Mouse (Mus musculus): ENCODE measurements at regions not wholly inside any gene's neighbourhood (a gene's known extent, or its start where the extent isn't known, plus 50 kb on each side); places are given as distances from the start of the nearest gene placed in this dataset.

DNA sequence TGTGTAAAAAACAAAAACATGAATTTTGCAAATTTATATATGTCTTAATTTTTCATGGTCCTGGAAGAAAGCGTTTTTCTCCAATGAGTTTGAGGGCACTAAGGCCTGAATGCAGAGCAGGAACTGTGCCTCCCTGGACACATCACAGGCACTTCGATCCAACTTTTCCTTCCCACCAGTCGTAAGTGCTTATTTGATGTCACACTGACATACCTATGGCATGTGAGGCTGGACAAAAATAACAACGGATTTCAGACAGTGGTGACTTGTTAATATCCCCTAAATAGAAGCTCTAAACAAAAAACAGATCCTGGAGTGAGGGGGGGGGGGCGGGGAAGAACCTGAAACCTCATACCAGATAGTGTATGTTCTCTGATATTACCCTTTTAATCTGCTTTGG is 1541.9 kb upstream of the Flrt2 start:
- no peak for DNase-seq (ENCODE audit: low read depth, low spot score)

DNA sequence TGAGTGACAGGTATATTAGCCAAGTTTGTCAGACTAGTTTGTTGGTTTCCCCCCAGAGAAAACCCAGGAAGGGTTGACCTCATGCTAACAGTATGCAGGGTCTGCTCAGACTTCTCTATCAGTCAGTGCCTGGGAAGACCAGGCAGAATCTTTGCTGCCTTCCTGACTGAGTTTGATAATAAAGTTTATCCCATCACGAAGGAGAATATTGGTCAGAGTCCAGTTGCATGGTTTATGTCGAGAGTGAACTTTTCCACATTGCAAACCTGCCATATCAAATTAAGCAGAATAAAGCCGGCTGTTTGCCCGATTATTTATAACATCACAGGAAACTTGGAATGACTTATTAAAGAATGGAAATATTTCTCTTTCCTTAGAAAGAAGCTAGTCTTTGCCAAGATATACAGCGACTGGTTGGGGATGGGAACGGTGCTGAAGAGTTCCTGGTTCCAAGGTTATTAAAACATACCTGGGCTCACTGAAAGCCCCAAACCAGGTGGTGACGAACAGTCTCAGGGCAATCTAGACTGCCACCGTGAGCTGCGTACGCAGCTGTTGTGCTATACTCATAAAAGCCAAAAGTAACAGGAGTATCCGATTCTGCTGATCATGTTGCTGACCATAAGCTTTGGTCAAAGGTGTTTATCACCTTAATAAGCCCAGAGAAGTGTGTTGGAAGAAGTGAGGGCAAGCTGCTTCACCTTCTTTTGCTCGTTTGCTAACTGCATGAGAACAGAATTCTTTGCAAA is 1536.7 kb upstream of the Flrt2 start:
- DNase-seq (ENCODE audit: low read depth, low spot score): no peak

DNA sequence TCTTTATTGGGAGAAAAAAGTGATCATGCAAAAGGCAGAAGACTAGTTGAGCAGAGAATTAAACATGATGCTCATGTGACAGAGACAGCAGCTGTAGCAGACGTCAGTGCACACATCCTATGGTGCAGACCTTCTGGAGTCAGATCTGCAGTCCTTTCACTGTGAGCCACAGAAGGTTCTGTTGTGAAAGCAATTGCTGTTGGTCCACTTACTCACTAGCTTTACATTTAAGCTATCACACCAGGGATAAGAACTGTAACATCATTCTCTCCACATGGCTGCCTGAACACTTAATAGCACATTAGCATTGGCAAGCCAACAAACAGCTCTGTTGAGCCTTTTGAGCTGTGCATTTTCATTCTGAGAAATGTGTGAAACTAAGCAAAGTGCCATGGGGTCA is 1509.7 kb upstream of the Flrt2 start:
- no peak for DNase-seq (ENCODE audit: low read depth, low spot score)

DNA sequence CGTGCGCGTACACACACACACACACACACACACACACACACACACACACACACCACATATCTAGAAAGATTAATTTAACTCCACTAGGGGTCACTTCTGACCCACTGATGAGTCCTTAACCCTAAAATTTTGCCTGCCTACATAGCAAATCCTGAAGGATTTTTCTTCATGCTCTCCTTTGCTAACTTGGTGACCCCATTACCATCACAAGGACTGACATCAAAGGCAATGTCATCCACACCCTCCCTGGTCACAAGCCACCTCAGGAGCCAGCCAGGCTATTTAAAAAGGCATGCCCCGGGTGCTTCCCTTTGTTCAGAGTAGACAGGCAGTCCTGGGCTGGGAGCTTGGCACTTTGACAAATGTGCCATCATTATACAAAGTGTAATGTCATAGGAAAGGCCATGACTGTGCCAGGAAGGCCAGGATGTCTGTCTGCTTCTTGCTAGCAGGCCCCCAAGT is 1501.4 kb upstream of the Flrt2 start:
- no peak for DNase-seq (ENCODE audit: low read depth, low spot score)

DNA sequence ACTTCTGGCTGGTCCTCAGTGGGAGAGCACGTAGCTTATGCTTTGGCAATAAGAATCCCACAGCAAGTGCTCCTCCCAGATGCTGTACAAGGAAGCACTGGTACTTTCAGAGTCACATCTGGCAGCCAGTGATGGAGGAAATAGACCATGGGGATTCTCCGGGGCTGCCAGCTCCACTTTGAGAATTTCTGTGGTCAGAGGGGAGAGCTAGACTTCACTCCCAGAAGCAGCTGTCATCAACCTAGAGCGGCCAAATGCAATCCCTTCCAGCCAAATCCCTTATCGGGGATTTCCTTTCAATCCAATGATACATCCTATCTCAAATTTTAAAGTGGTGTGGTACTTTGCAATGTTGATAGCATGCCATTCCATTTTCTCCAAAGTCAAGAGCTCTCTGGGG is 1474.1 kb upstream of the Flrt2 start:
- no peak for DNase-seq (ENCODE audit: low read depth, low spot score)

DNA sequence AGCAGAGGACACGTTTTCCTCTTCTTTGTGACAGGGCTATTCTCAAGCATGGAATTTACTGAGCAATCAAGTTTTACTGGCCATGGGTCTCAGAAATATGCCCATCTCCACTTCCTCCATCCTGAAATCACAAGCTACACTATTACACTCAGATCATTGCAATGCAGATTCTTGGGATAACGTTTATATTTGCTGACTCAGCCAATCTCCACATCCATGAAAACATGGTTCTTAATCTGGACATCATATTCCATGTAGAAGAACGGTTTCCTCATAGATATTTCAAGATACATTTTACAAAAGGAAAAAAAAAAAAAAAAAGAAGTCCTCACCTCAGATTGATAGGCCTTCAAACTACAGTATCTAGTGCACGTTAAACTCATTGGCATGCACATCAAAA is 1462.1 kb upstream of the Flrt2 start:
- no peak for DNase-seq (ENCODE audit: low read depth, low spot score)

DNA sequence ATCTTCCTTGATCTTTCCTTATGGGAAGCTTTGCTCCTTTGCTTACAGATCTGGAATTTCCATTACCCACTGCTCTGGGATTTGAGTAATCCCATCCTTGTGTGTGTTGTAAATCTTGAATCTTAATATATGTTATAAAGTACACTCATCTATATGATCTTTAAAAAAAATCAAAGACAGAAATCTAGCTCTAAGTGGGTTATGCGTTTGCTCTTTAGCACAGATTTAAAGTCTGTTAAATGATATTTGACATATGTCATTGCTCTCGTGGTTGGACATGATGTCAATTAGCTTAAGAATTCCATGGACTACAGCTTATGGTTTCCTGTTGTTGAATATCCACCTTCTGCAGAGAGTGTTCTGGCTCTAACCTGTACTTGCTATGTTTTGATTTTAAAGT is 1446.7 kb upstream of the Flrt2 start:
- no peak for DNase-seq (ENCODE audit: low read depth, low spot score)

DNA sequence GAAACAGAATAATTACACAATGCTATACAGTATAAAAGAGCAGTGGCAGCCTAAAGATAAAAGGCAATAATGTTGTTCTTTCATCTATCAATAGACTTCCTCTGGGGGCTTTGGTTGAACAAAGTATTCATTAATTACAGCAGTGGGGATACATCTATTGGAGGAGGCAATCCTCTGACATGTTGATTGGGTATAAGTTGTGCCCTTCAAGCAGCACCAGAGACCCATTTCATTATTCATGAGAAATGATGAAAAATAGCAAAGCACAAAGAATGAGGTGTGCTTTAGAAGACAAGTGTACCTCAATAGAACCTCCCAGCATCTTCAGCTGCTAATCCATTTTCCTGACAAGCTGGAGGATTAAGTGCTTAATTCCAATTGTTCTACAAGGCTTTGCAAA is 1444.7 kb upstream of the Flrt2 start:
- DNase-seq (ENCODE audit: low read depth, low spot score): no peak

DNA sequence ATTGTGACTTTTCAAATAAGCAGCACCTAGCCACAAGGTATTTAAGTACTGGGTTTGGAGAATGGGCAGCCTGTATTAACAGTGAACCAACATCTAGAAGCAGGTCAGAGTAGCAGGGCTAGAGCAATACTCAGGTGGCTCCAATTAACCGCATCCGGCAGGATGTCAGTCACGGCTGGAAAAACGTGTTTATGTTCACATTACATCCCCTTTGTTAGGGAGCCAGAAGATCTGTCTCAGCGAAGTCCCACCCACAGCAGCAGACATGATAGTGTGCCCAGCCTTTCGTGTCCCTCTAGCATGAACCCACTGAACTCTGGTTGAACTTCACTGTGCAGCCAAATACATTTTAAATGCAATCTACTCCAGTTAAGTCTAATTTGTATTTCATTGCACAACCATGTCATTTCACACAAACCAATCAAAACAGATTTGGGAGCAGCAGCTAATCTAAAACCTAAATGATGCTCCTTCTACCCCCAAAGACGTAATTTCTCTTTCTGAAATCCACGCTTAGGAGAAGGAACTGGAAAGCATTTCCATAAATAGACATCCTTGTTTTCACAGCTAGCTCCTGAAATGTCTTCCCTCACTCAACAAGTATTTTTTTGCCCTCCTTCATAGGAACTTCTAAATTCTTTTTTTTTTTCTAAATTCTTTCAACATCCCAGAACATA is 1438.9 kb upstream of the Flrt2 start:
- no peak for DNase-seq (ENCODE audit: low read depth, low spot score)

DNA sequence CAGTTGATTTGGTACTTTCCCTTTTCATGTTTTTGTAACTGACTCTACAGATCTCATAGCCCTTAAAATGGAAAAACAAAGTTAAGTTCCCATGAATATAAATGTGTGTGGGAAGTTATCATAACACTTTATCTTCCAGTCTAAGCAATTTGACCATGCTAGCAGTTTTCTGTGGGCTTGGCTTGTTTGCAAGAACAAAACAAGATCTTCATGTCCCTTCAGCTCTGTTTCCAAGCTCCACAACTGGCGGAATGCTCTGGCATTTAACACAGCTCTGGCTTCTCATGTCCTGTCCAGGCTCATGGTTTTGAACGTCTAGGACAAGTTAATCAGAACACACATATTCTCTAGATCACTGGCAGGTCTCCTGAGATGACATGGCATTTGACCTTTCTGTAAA is 1411.1 kb upstream of the Flrt2 start:
- DNase-seq (ENCODE audit: low read depth, low spot score): no peak

DNA sequence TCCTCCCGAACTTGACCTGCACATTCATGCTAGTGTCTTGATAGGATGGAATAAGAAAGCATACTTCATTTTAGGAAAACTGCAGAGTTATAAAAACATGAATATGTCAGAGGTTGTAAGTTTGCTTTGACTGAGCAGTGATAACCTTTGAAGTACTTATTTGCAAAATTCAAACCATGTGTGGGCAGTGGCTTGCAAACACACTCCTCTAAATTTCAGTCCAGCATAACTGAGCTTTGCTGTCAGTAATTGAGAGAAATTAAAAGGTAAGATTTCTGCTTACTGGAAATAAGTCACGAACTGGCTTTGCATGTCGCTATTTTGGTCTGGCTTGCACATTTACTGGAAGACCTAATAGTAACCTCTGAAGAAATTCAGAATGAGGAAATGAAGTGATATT is 1409.1 kb upstream of the Flrt2 start:
- DNase-seq (ENCODE audit: low read depth, low spot score): no peak

DNA sequence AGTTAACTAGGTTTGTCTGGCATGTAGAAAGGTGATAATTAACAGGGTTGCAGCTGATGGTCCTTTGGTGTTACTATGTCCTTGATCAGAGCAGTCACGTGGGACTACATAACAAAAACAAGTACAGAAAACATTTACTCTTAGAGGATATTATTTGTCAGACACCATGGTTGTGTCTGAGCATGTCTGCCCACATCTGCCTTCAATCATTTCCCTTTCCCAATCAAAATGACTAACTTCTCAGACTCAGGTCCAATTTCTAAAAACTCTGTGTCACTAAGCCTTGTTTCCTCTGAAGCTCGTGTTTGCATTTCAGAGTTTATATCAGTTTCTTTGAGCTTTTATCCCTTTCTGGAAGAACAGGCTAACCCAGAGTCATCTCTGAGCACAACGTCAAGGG is 1408.5 kb upstream of the Flrt2 start:
- no peak for DNase-seq (ENCODE audit: low read depth, low spot score)

DNA sequence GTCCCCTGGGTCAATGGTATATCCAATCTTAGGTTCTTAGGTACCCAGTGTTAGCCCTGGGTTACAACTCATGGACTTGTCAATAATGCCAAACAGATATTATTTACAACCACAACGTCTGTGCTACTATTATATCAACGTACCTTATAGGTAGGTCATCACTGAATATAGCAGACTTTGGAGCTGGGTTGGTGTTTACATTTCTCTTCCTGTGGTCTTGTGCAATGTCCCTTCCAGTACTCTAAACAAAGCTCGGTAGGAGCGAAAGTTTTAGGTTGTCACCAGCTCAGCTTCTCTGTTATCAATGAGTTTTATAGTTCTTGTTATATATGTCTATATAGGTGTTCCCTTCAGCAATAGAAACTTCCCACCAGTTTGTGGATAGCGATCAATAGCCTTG is 1394.2 kb upstream of the Flrt2 start:
- no peak for DNase-seq (ENCODE audit: low read depth, low spot score)

DNA sequence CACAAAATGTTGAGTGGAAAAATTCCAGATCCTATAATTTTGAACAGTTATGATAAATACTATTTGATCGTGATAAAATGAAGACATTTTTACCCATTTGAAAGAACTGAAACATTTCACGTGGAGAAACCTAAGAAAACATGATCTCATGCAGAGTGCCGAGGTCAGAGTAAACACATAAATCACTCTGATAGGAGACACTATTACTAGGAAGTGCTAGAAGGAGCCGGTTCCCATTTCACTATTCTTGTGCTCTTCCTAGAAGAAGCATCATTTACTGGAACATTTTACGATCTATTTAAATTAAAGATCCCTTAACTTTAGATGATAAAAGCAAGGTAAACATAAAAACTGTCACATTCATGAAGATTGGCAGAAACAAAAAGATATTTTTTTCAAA is 1359.7 kb upstream of the Flrt2 start:
- DNase-seq (ENCODE audit: low read depth, low spot score): no peak

DNA sequence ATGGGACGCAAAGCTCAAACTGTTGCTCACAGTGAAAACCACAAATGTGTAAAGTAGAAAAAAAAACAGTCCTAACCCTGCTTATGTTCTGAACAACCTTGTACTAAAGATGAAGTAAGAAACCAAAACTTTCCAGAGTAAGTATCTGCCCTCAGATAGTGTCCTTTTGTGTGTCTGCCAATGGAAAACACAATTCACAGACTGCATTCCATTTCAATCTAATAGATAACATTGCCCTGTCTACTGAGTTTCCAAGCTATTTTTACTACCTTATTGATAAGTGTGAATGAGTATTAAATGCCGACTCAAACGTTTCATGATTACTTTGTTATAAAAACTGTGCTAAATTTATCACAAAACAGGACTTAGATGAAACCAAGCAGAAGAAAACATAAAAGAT is 1357.4 kb upstream of the Flrt2 start:
- no peak for DNase-seq (ENCODE audit: low read depth, low spot score)

DNA sequence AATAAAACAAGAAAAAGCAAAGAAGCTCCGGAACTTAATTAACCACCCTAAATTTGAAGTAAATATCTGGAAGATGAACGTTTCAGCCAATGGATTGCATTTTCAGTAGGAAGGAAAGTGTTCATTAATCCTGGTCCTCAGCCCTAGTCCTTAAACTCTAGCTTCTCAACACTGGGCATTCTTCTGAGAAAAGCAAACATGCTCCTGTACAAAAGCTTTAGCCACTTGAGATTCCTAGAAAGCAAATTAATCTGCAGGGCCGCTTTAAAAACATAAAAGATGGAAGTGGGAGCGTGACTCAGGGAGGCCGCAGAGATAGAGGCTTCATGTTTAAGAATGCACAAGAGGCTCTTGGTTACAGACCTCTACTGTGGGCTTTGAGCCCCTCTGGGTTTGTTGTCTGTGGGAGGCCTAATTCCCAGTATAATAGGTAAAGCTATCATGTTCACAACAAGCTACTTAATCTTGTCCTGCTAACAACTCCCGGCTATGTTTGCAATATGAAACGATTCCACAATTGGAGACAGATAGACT is 1342.3 kb upstream of the Flrt2 start:
- no peak for DNase-seq (ENCODE audit: low read depth, low spot score)

DNA sequence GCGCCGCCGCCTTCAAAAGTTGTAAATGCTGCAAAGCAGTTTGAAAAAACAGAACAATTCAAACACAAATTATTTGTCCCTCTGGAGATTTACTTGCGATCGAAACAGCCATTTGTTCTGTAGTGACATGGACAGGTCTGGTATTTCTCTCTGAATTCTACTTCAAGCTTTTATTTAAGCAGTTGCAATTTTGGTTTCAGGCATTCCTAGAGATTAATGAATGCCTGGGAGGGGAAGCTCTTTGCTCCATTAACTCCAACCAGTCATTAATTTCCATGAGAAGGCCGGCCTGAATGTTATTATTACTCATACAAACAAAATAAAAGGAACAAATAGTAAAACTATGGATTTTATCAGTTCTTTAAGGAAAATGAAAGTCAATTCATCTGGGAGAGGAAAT is 1327.8 kb upstream of the Flrt2 start:
- no peak for DNase-seq (ENCODE audit: low read depth, low spot score)

DNA sequence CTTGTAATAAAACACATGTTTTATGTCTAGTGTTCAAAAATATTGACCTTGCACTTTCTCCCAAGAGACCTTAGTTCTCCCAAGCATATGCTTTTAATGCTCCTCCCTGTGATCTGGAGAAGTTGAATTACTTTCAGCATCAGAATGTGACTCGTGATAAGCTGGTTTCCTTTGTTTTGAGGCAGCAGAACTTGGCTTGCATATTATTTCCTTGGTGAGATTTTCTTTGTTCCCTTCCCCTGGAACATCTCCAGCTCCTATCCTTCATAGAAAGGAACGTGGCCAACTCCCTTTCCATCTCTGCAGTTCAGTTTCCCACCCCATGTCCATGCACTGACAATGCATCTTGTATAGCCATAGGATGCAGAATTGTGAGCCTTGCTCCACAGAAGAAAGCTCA is 1292.0 kb upstream of the Flrt2 start:
- DNase-seq (ENCODE audit: low read depth, low spot score): no peak

DNA sequence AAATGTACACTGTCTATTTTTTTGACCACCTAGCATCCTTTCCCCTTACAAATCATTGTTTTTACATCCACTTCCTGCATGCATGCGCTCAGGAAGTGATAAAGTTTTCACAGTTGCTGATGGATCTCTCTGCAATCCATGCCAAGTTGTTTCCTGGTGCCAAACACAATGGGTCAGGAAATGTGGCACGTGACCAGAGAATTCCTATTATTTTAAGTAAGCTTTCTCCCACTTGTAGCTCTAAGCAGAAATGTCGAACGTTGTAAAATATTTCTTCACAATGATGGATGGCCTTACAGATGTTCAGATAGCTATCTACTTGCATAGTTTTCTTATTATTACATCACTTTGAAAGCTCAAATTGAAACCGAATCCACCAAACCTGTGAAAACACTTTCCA is 1271.1 kb upstream of the Flrt2 start:
- DNase-seq (ENCODE audit: low read depth, low spot score): no peak

DNA sequence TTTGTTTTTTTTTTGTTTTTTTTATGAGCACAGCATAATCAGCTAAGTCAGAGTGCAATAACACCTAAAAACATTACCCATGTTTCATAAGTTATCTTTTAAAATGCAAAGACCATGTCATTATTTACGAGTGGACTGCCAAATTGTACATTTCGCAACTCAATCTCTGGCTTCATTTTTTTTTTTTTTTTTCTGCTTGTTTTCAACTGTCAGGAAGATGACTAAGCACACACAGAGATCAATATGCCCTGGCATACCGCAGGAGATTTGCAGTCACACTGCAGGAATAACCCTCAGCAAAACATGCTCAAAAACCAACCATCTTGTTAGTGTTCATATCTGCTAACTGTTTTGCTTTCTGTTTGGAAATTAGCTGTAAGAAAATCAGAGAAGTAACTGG is 1270.3 kb upstream of the Flrt2 start:
- DNase-seq (ENCODE audit: low read depth, low spot score): no peak

DNA sequence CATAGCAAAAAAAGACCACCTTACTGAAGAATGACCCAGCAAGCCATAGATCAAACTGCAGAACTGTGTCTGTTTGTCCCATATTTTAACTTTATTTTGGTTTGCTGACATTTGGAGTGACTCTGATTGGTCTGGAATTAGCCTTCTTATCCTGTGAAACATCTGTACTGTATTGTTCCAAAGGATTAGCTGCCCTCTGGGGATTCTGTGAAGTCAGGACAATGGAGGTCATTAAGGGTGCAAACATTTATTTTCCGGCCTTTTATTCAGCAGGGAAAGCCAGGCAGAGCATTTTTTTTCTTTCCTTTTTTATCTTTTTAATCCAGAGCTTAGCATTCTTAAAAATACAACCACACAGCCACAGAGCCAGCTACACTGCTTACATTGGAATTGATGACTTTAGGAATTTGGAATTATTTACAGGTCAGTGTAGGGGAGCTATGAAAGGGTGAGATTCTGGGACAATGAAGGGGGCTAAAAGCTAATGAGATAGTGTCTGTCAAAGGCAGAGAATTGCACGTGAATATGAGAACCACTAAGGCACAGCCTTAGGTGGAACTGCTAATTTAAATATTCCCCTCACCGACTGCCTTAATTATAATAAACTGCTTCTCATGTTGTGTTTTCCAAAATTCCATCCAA is 1267.6 kb upstream of the Flrt2 start:
- no peak for DNase-seq (ENCODE audit: low read depth, low spot score)

DNA sequence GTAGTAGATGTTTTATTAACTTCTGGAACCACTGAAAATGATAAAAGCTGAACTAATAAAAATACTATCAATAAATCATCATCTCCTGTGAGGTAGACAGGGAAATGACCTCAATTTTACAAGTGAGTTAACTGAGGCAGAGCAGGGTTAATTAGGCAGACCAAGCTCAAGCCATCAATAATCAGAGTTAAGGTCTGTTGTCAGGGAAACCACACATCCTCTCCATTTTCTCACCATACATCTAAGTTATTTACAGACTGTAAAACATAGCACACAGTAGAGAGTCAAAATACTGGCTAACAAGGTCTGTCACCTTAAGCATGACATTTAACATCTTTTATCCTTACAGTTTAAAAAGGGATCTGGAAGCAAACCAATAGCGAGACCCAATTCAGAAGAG is 1242.5 kb upstream of the Flrt2 start:
- no peak for DNase-seq (ENCODE audit: low read depth, low spot score)

DNA sequence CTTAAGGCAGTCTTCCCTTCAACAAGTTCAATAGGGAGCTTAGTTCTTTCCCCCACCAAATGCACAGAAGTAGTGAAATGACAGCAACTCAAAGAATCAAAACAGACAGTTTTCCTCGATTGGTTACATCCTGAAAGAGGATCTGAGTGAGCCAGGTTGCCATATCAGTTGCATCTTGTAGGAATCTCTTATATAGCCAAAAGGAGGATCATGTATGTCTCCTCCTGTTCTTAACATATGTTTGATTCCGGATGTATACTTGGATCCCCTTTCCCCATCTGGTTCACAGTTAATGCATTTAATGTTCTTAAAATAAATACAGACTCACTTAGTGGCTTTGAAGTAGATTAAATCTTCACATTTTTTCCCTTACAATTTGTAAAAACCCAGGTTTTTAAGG is 1224.0 kb upstream of the Flrt2 start:
- no peak for DNase-seq (ENCODE audit: low read depth, low spot score)
